Mouse (Mus musculus) embryonic facial prominence, embryonic 15.5 days (tissue): ENCODE data around the gene Gm17078. TPM values are rescaled to one million over a fixed set of nuclear protein-coding genes. Genes with fewer than 3 reads are reported as not detected.
"Not testable (repeated sequence)": the region's sequence is repeated elsewhere in the genome, so short reads cannot be mapped to it uniquely, and the experiment has no call there.

ENCODE experiments used
- ATAC-seq: fragments of 200-750 bp; cut with Nextera tagmentation; 2 replicates; pipeline ENCODE4 v1.8.0; 2017; ENCODE audit warnings: low read depth, moderate TSS enrichment; ENCODE audit not compliant: insufficient number of reproducible peaks, low FRiP score, low TSS enrichment
- H3K27ac ChIP-seq: fragments of 300-500 bp; sonication (generic); replicated peaks from 2 replicates; pipeline ENCODE4 v1.5.1; 2015; ENCODE audit warnings: mild to moderate bottlenecking, inconsistent platforms
- H3K27me3 ChIP-seq: fragments of 300-500 bp; sonication (generic); 2 replicates; pipeline ENCODE4 v1.6.1; 2015; ENCODE audit warnings: inconsistent platforms
- H3K36me3 ChIP-seq: fragments of 300-500 bp; sonication (generic); 2 replicates; pipeline ENCODE4 v1.6.1; 2015; ENCODE audit warnings: mild to moderate bottlenecking, inconsistent platforms
- H3K4me1 ChIP-seq: fragments of 300-500 bp; sonication (generic); 2 replicates; pipeline ENCODE4 v1.6.1; 2015; ENCODE audit warnings: inconsistent platforms
- H3K4me2 ChIP-seq: fragments of 300-500 bp; sonication (generic); replicated peaks from 2 replicates; pipeline ENCODE4 v1.6.1; 2015; ENCODE audit warnings: mild to moderate bottlenecking, inconsistent platforms
- H3K4me3 ChIP-seq: fragments of 300-500 bp; sonication (generic); replicated peaks from 2 replicates; pipeline ENCODE4 v1.5.1; 2015; ENCODE audit warnings: mild to moderate bottlenecking, inconsistent platforms
- H3K9ac ChIP-seq: fragments of 300-500 bp; sonication (generic); 2 replicates; pipeline ENCODE4 v1.6.1; 2015; ENCODE audit warnings: inconsistent platforms
- H3K9me3 ChIP-seq: fragments of 300-500 bp; sonication (generic); replicated peaks from 2 replicates; pipeline ENCODE4 v1.6.1; 2016; ENCODE audit warnings: inconsistent platforms
- WGBS: fragments of 180-500 bp; shearing (Covaris S2); methylation state at CpG from one replicate; pipeline ENCODE4 v1.1.7; 2015; 5-methylcytosine and 5-hydroxymethylcytosine counted together
- polyA plus RNA-seq: library from polyadenylated mRNA; unstranded; fragments of >200 nt; fragmentation: Nextera tagmentation; extraction: Ambion mirVana; gene quantifications from 2 replicates; pipeline ENCODE4 v1.2.1, GENCODE M21; 2015

Gm17078 gene
- polyA plus RNA-seq, result not detected in 2 replicates

DNA sequence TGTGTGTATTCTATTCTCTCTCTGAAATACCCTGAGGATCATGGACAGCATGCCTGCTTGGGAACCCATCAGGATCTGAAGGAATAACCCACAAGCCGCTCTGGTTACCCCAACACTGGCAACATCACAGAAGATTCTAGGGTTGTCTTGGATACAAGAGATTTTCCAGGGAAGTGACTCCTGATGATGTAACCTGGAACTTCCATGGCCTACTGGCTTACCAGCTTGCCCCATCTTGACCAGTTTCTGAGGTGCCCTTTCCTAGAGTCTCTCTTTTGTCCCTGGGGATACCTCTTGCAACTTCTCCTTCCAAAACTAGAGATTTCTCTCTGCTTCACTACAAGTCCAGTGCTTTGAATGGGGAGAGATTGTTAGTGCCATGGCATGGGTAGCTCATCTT, at the start of gene Gm17078:
Gene Gm17078 (minus strand): TSS at position 101 of the 400 bp plus-strand sequence.
- Histone ChIP-seq H3K36me3 (no peaks in the 10 kb centered on the region), H3K9me3 (no peaks in the 10 kb centered on the region), H3K27me3 (no peaks in the 10 kb centered on the region), H3K27ac (no peak within 1 kb of the TSS), H3K4me1 (no peaks in the 10 kb centered on the region), H3K4me3 (no peak within 1 kb of the TSS), H3K4me2 (no peak within 1 kb of the TSS), H3K9ac (no peak within 1 kb of the TSS)
- 80% methylated on average over 1 of the region's 1 CpGs for WGBS
- no peak for ATAC-seq

DNA sequence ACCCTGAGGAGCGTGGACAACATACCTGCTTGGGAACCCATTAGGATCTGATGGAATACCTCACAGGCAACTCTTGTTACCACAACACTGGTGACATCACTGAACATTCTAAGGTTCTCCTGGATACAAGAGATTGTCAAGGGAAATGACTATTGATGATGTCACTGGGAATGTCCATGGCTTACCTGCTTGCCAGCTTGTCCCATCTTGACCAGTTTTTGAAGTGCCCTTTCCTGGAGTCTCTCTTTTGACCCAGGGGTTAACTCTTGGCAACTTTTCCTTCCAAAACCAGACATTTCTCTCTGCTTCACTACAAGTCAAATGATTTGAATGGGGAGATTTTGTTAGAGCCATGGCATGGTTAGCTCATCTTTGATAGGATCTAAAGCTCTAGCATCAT, 24.5 kb upstream of the Gm17078 start, which contains the start of gene Gm4181:
Gene Gm4181 (minus strand): TSS at position 101 of the 400 bp plus-strand sequence.
- not testable (repeated sequence) for H3K9ac ChIP-seq, H3K4me1 ChIP-seq, ATAC-seq, H3K4me2 ChIP-seq, H3K4me3 ChIP-seq, H3K9me3 ChIP-seq, H3K27me3 ChIP-seq, H3K36me3 ChIP-seq, H3K27ac ChIP-seq
- WGBS, result 88% methylated on average over 1 of the region's 1 CpGs

DNA sequence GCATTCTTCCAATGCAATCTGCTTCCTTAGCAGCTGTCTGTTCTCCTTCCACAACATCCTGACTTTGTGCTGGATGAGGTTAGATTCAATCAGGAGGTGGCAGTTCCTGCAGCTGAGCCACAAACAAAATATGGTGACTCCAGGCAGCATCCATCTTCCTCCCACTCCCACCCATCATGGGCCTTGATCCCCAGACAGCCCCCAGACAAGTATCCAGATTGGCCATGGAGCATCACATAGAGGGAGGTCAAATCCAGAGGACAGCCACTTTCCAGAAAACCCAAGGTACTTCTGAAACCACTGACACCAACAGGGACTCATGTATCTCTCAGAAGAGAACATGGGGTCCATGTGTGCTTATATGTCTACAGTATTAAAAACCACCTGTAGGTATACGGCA, 21.3 kb upstream of the Gm17078 start:
- not testable (repeated sequence) for H3K9ac ChIP-seq, H3K27me3 ChIP-seq, H3K36me3 ChIP-seq, H3K9me3 ChIP-seq, H3K4me1 ChIP-seq, H3K4me3 ChIP-seq, H3K27ac ChIP-seq, H3K4me2 ChIP-seq, ATAC-seq
- 96% methylated on average over 1 of the region's 1 CpGs for WGBS

DNA sequence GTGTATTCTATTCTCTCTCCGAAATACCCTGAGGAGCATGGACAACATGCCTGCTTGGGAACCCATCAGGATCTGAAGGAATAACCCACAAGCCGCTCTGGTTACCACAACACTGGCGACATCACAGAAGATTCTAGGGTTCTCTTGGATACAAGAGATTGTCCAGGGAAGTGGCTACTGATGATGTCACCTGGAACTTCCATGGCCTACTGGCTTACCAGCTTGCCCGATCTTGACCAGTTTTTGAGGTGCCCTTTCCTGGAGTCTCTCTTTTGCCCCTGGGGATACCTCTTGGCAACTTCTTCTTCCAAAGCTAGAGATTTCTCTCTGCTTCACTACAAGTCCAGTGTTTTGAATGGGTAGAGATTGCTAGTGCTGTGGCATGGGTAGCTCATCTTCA, 19.1 kb downstream of the Gm17078 start, which contains the start of gene Gm17174:
Gene Gm17174 (minus strand): TSS at position 101 of the 400 bp plus-strand sequence.
- H3K4me3 ChIP-seq, ATAC-seq, H3K27me3 ChIP-seq, H3K36me3 ChIP-seq, H3K4me1 ChIP-seq, H3K4me2 ChIP-seq, H3K9me3 ChIP-seq, H3K9ac ChIP-seq, H3K27ac ChIP-seq: not testable (repeated sequence)
- 93% methylated on average over 4 of the region's 4 CpGs for WGBS

DNA sequence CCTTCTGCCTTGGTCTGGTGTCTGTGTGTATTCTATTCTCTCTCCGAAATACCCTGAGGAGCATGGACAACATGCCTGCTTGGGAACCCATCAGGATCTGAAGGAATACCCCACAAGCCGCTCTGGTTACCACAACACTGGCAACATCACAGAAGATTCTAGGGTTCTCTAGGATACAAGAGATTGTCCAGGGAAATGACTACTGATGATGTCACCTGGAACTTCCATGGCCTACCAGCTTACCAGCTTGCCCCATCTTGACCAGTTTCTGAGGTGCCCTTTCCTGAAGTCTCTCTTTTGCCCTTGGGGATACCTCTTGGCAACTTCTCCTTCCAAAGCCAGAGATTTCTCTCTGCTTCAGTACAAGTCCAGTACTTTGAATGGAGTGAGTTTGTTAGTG, 37.1 kb downstream of the Gm17078 start, which contains the start of gene Gm17175:
Gene Gm17175 (minus strand): TSS at position 101 of the 400 bp plus-strand sequence.
- not testable (repeated sequence) for H3K27me3 ChIP-seq, H3K4me1 ChIP-seq, H3K27ac ChIP-seq, ATAC-seq, H3K36me3 ChIP-seq, H3K9ac ChIP-seq, H3K4me2 ChIP-seq, H3K4me3 ChIP-seq, H3K9me3 ChIP-seq
- WGBS, result 90% methylated on average over 2 of the region's 2 CpGs

Other genes starting within 250 kb of the Gm17078 start
- gene Gm7247, start 249.6 kb downstream of the Gm17078 start, polyA plus RNA-seq, result not detected in 2 replicates
- gene Vmn2r88, start 200.5 kb downstream of the Gm17078 start, polyA plus RNA-seq, result not detected in 2 replicates
- not detected in 2 replicates for gene Vmn2r89, start 159.5 kb downstream of the Gm17078 start, polyA plus RNA-seq
- not detected in 2 replicates for gene Gm5622, start 58.5 kb downstream of the Gm17078 start, polyA plus RNA-seq
- gene Gm17175, start 37.2 kb downstream of the Gm17078 start, polyA plus RNA-seq, result not detected in 2 replicates
- not detected in 2 replicates for gene Gm17174, start 19.2 kb downstream of the Gm17078 start, polyA plus RNA-seq
- gene Gm4181, start 24.4 kb upstream of the Gm17078 start, polyA plus RNA-seq, result not detected in 2 replicates
- gene Gm17079, start 84.2 kb upstream of the Gm17078 start, polyA plus RNA-seq, result not detected in 2 replicates
- gene Gm5800, start 105.9 kb upstream of the Gm17078 start, polyA plus RNA-seq, result not detected in 2 replicates
- gene Ang4, start 162.3 kb upstream of the Gm17078 start, polyA plus RNA-seq, result not detected in 2 replicates
- not detected in 2 replicates for gene AY358078, start 188.7 kb upstream of the Gm17078 start, polyA plus RNA-seq
- gene Ear6, start 242.4 kb upstream of the Gm17078 start, polyA plus RNA-seq, result not detected in 2 replicates